Mouse (Mus musculus): Measurements from ENCODE around the gene Rab3c. TPM values are rescaled to one million over a fixed set of nuclear protein-coding genes. Genes with fewer than 3 reads are reported as not detected.

The Rab3c gene
- polyA plus RNA-seq, 1 experiment from 2014 or later, result 0.55 TPM

DNA sequence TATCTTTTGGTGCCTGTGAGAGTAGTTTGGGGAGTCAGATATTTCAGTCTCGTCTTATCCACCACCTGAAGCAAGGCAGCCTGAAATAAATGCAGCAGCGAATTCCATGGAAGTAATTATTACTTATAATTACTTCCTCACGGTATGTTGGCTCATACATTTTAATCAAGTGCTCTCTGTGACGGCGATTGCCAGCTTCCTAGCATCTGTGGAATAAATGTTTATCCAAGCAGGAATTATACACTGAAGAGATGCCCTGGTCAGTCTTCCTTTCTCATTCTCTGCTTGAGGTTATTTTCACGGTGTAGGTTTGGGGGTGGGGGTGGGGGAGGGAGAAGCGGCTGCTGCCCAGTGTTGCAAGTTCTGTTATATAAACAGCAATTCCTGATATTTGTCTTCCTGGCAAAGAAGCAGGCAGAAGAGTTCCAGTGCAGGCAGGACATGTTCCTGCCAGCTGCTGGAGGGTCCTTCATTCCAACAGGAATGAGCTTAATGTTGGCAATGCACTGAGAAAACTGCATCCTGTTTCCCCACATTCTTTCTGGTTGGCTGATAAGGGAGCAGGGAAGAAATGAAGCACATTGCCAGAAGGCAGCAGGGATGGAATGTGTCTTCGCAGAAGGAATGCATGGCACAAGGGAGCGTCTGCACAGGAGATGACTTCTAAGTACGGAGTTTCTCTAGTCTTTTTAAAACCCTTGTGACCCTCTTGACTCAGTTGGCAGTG lies 43.4 kb downstream of the Rab3c start:
- Histone ChIP-seq H3K4me2 (ENCODE audit: low read length) (peak overlapping the region; percentile 6; the same call in 1 of the 2 replicates), H3K9me3 (ENCODE audit: control insufficient read depth, low read length) (no peaks in the 10 kb centered on the region), H3K27ac (replicated peaks in 1 of 2; ENCODE audit: control insufficient read depth in 1 of 2, insufficient read depth in 1 of 2, low read depth in 2 of 2, low read length in 2 of 2) (no peak overlapping the region), H3K4me1 (ENCODE audit: control insufficient read depth in 2 of 2, insufficient read depth in 2 of 2, low read length in 2 of 2) (peaks cover 2 to 8% of the 10 kb centered on the region in 2 experiments; a peak in 2 of 4 replicates), H3K27me3 (ENCODE audit: control insufficient read depth, insufficient read depth, low read length) (no peaks in the 10 kb centered on the region), H3K4me3 (ENCODE audit: control insufficient read depth in 1 of 2, insufficient read depth in 1 of 2, low read depth in 1 of 2, low read length in 2 of 2) (no peak overlapping the region), H3K36me3 (ENCODE audit: control insufficient read depth, insufficient read depth, low read length) (no peaks in the 10 kb centered on the region), H3K9ac (ENCODE audit: low read length) (no peak overlapping the region)
- 28% methylated on average over 10 of the region's 10 CpGs for WGBS
- no peak for ATAC-seq (ENCODE audit: insufficient number of reproducible peaks, insufficient read depth, low FRiP score, low read depth)

DNA sequence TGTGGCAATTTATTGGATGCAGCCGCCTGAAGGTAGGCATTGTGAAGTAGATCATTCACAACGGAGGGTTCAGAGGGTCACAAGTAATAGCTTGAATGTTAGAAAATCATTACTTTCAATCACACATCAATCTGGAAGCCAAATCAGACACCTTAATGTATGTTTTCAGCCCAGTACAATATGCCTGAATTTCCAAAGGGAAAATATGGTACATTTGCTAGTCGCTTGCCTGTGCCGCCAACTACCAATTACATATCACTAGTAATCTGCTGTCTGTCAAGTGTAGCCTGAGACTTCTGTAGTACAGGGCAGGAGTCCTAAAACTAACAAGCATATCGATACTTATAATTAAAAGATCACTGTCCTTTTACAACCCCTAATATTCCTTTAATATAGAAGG lies 47.4 kb downstream of the Rab3c start:
- no peak for ATAC-seq (ENCODE audit: insufficient number of reproducible peaks, insufficient read depth, low FRiP score, low read depth)
- Histone ChIP-seq H3K27me3 (ENCODE audit: control insufficient read depth, insufficient read depth, low read length) (no peaks in the 10 kb centered on the region), H3K27ac (replicated peaks in 1 of 2; ENCODE audit: control insufficient read depth in 1 of 2, insufficient read depth in 1 of 2, low read depth in 2 of 2, low read length in 2 of 2) (no peak overlapping the region), H3K36me3 (ENCODE audit: control insufficient read depth, insufficient read depth, low read length) (no peaks in the 10 kb centered on the region), H3K9me3 (ENCODE audit: control insufficient read depth, low read length) (no peaks in the 10 kb centered on the region), H3K9ac (ENCODE audit: low read length) (no peak overlapping the region), H3K4me1 (ENCODE audit: control insufficient read depth in 2 of 2, insufficient read depth in 2 of 2, low read length in 2 of 2) (peaks cover 2 to 11% of the 10 kb centered on the region in 2 experiments; a peak in 2 of 4 replicates), H3K4me2 (ENCODE audit: low read length) (no peak overlapping the region), H3K4me3 (ENCODE audit: control insufficient read depth in 1 of 2, insufficient read depth in 1 of 2, low read depth in 1 of 2, low read length in 2 of 2) (no peak overlapping the region)
- 93% methylated on average over 5 of the region's 5 CpGs for WGBS

DNA sequence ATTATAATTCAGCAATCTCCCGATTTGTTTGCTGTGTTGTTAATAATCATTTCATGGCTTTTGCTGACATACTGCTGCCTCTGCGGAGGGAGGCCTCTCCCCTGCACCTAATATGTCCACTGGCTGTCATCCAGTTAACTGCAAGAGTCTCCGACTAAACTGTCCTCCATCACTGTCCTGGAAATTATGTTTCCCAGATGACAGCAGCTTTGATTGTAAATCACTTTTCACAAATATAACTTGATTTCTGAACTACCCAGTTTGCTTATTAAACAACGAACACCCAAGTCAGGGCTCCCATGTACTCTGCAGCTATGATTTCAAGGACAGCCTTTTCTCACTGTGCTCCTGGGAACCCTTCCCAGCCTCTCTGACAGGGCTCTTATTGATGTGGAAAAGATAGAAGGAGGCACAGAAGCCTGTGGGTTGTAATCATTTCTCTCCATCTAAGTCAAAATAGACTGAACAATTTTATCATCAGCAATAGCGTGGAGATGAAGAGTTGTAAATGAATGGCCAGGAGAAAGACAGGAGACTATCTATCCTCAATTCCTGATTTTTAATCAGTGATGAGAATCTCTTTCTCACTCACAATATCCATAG lies 49.6 kb downstream of the Rab3c start:
- Histone ChIP-seq H3K4me3 (ENCODE audit: control insufficient read depth in 1 of 2, insufficient read depth in 1 of 2, low read depth in 1 of 2, low read length in 2 of 2) (no peak overlapping the region), H3K9ac (ENCODE audit: low read length) (no peak overlapping the region), H3K36me3 (ENCODE audit: control insufficient read depth, insufficient read depth, low read length) (no peaks in the 10 kb centered on the region), H3K27ac (replicated peaks in 1 of 2; ENCODE audit: control insufficient read depth in 1 of 2, insufficient read depth in 1 of 2, low read depth in 2 of 2, low read length in 2 of 2) (no peak overlapping the region), H3K27me3 (ENCODE audit: control insufficient read depth, insufficient read depth, low read length) (no peaks in the 10 kb centered on the region), H3K9me3 (ENCODE audit: control insufficient read depth, low read length) (no peaks in the 10 kb centered on the region), H3K4me1 (ENCODE audit: control insufficient read depth in 2 of 2, insufficient read depth in 2 of 2, low read length in 2 of 2) (0 out of 4 replicates have a peak, but pooled peaks cover 0 to 3% of the 10 kb centered on the region in 2 experiments), H3K4me2 (ENCODE audit: low read length) (no peak overlapping the region)
- 75% methylated on average over 5 of the region's 5 CpGs for WGBS
- ATAC-seq (ENCODE audit: insufficient number of reproducible peaks, insufficient read depth, low FRiP score, low read depth), result no peak

DNA sequence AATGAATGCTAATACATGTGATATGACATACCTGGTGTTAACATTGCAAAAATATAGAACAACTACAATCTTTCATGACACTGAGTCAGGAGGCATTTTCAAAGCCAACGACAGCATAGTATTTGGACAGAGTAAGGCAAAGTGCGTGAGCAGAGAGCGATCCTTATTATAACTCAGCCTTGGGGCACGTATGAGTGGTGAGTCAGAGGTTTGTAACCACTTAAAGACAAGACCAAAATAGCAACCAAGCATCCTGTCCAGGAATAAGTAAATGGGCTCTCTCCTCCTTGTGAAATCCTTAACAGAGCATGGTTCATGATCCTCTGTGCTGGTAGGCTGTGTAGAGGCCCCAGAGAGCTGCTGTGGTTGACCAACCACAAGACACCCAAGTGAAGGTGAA lies 50.8 kb downstream of the Rab3c start:
- Histone ChIP-seq H3K27ac (replicated peaks in 1 of 2; ENCODE audit: control insufficient read depth in 1 of 2, insufficient read depth in 1 of 2, low read depth in 2 of 2, low read length in 2 of 2) (no peak overlapping the region), H3K27me3 (ENCODE audit: control insufficient read depth, insufficient read depth, low read length) (no peaks in the 10 kb centered on the region), H3K9ac (ENCODE audit: low read length) (no peak overlapping the region), H3K36me3 (ENCODE audit: control insufficient read depth, insufficient read depth, low read length) (no peaks in the 10 kb centered on the region), H3K4me3 (ENCODE audit: control insufficient read depth in 1 of 2, insufficient read depth in 1 of 2, low read depth in 1 of 2, low read length in 2 of 2) (no peak overlapping the region), H3K9me3 (ENCODE audit: control insufficient read depth, low read length) (no peaks in the 10 kb centered on the region), H3K4me2 (ENCODE audit: low read length) (no peak overlapping the region), H3K4me1 (ENCODE audit: control insufficient read depth in 2 of 2, insufficient read depth in 2 of 2, low read length in 2 of 2) (0 out of 4 replicates have a peak, but pooled peaks cover 0 to 3% of the 10 kb centered on the region in 2 experiments)
- WGBS, result 28% methylated on average over 4 of the region's 4 CpGs
- ATAC-seq (ENCODE audit: insufficient number of reproducible peaks, insufficient read depth, low FRiP score, low read depth), result no peak

DNA sequence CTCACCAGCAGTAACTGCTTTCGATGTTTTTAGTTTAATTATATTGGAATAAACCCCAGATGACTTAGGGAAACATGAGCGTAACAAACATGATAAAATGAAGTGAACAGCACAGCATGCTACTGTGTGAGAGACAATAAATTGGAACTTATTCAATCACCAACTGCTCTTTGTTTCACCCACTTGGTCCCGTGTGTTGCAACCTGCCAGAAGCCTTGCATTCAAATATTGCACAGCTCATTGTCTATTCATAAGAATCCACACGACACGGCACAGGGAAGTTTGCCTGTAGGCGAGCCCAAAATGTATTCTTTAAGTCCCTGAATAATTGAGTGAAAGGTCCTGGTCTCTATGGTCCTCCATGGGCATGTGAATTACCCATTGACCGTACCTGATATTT lies 61.6 kb downstream of the Rab3c start:
- ATAC-seq (ENCODE audit: insufficient number of reproducible peaks, insufficient read depth, low FRiP score, low read depth), result no peak
- Histone ChIP-seq H3K4me3 (ENCODE audit: control insufficient read depth in 1 of 2, insufficient read depth in 1 of 2, low read depth in 1 of 2, low read length in 2 of 2) (no peak overlapping the region), H3K9ac (ENCODE audit: low read length) (no peak overlapping the region), H3K4me1 (ENCODE audit: control insufficient read depth in 2 of 2, insufficient read depth in 2 of 2, low read length in 2 of 2) (no peaks in the 10 kb centered on the region), H3K27me3 (ENCODE audit: control insufficient read depth, insufficient read depth, low read length) (no peaks in the 10 kb centered on the region), H3K36me3 (ENCODE audit: control insufficient read depth, insufficient read depth, low read length) (no peaks in the 10 kb centered on the region), H3K4me2 (ENCODE audit: low read length) (no peak overlapping the region), H3K27ac (replicated peaks in 1 of 2; ENCODE audit: control insufficient read depth in 1 of 2, insufficient read depth in 1 of 2, low read depth in 2 of 2, low read length in 2 of 2) (no peak overlapping the region), H3K9me3 (ENCODE audit: control insufficient read depth, low read length) (no peaks in the 10 kb centered on the region)
- 85% methylated on average over 7 of the region's 7 CpGs for WGBS

DNA sequence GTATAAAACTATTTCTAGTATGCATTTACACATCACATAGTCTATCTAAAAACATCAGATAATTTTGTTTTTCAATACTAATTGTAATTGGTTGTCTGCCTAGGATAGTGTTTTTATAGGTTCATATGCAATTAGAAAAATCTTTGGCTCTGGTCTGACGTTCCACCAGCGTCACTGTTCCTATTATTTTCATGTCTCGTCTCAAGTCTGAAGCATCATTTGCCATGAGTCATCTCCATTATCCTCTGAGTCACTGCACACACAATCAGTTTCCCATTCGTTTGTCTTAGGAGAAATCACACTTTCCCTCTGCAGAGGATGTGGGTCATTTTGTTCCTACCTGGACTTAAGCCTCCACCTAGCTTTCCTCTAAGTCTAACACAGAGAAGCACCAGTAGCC lies 62.3 kb downstream of the Rab3c start:
- no peak overlapping the region for H3K9ac ChIP-seq (ENCODE audit: low read length)
- H3K9me3 ChIP-seq (ENCODE audit: control insufficient read depth, low read length), result no peaks in the 10 kb centered on the region
- ATAC-seq (ENCODE audit: insufficient number of reproducible peaks, insufficient read depth, low FRiP score, low read depth), result no peak
- no peak overlapping the region for H3K4me2 ChIP-seq (ENCODE audit: low read length)
- 66% methylated on average over 4 of the region's 4 CpGs for WGBS
- no peaks in the 10 kb centered on the region for H3K27me3 ChIP-seq (ENCODE audit: control insufficient read depth, insufficient read depth, low read length)
- no peaks in the 10 kb centered on the region for H3K4me1 ChIP-seq (ENCODE audit: control insufficient read depth in 2 of 2, insufficient read depth in 2 of 2, low read length in 2 of 2)
- no peaks in the 10 kb centered on the region for H3K36me3 ChIP-seq (ENCODE audit: control insufficient read depth, insufficient read depth, low read length)
- no peak overlapping the region for H3K4me3 ChIP-seq (ENCODE audit: control insufficient read depth in 1 of 2, insufficient read depth in 1 of 2, low read depth in 1 of 2, low read length in 2 of 2)
- H3K27ac ChIP-seq (replicated peaks in 1 of 2; ENCODE audit: control insufficient read depth in 1 of 2, insufficient read depth in 1 of 2, low read depth in 2 of 2, low read length in 2 of 2), result no peak overlapping the region

DNA sequence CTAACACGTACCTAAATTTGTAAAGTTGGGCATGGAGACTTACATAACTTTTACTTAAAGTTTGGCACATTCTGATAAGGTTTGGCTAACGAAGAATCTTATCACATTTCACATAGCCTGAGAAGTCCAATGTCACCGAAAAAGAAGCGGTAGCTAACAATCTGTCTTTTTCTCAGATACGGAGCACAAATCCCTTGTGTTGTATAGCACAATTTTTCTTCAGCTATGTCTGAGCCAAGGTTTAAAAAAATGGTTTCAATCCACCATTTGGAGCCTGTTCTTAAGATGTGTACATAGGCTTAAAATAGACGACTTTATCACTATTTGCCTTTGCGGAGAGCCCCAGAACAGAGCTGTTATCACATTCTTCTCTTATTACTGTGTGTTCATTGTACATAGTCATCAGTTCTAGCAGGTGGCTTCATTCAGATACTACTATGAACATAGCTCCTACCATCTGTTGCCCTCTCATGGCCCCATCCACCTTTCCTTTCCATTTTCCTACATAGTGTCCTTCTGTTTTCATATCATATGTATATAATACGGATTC lies 69.2 kb downstream of the Rab3c start:
- no peaks in the 10 kb centered on the region for H3K36me3 ChIP-seq (ENCODE audit: control insufficient read depth, insufficient read depth, low read length)
- ATAC-seq (ENCODE audit: insufficient number of reproducible peaks, insufficient read depth, low FRiP score, low read depth), result no peak; the same call in 1 of the 2 replicates
- no peak overlapping the region for H3K4me3 ChIP-seq (ENCODE audit: control insufficient read depth in 1 of 2, insufficient read depth in 1 of 2, low read depth in 1 of 2, low read length in 2 of 2)
- H3K9me3 ChIP-seq (ENCODE audit: control insufficient read depth, low read length), result no peaks in the 10 kb centered on the region
- no peak overlapping the region for H3K4me2 ChIP-seq (ENCODE audit: low read length)
- peaks cover 0 to 12% of the 10 kb centered on the region in 2 experiments; a peak in 3 of 4 replicates for H3K4me1 ChIP-seq (ENCODE audit: control insufficient read depth in 2 of 2, insufficient read depth in 2 of 2, low read length in 2 of 2)
- H3K27ac ChIP-seq (replicated peaks in 1 of 2; ENCODE audit: control insufficient read depth in 1 of 2, insufficient read depth in 1 of 2, low read depth in 2 of 2, low read length in 2 of 2), result no peak overlapping the region
- no peaks in the 10 kb centered on the region for H3K27me3 ChIP-seq (ENCODE audit: control insufficient read depth, insufficient read depth, low read length)
- H3K9ac ChIP-seq (ENCODE audit: low read length), result no peak overlapping the region
- WGBS, result 52% methylated on average over 8 of the region's 8 CpGs

All from heart, embryonic 14.5 days (tissue).